Mouse (Mus musculus) erythroblast, embryonic 14.5 days (primary cell): ENCODE results near the gene Rbfox3. TPM values are rescaled to one million over a fixed set of nuclear protein-coding genes. Genes with fewer than 3 reads are reported as not detected.

Source experiments
- H3K27me3 ChIP-seq: 2 replicates; pipeline ENCODE4 v1.6.1; 2012; ENCODE audit warnings: inconsistent platforms; ENCODE audit not compliant: control insufficient read depth
- H3K36me3 ChIP-seq: 2 replicates; pipeline ENCODE4 v1.6.1; 2012; ENCODE audit warnings: mild to moderate bottlenecking, inconsistent platforms; ENCODE audit not compliant: control insufficient read depth
- H3K4me1 ChIP-seq: 2 replicates; pipeline ENCODE4 v1.6.1; 2012; ENCODE audit warnings: inconsistent platforms; ENCODE audit not compliant: control insufficient read depth
- H3K4me3 ChIP-seq: replicated peaks from 2 replicates; pipeline ENCODE3; 2012; ENCODE audit warnings: moderate library complexity, mild to moderate bottlenecking, inconsistent platforms
- H3K9me3 ChIP-seq: 2 replicates; pipeline ENCODE4 v1.6.1; 2012; ENCODE audit warnings: low read length, inconsistent platforms, mixed read lengths; ENCODE audit not compliant: control insufficient read depth
- GATA1 ChIP-seq: IDR thresholded peaks from 2 replicates; pipeline ENCODE4 v1.6.1; 2012; ENCODE audit warnings: low read length, inconsistent platforms, mixed read lengths
- TAL1 ChIP-seq: IDR thresholded peaks from 3 replicates; pipeline ENCODE4 v1.6.1; 2012; ENCODE audit warnings: low read length, inconsistent platforms, mixed read lengths
- polyA plus RNA-seq: library from polyadenylated mRNA; stranded (reverse); fragments of >175 nt; gene quantifications from 2 replicates; pipeline ENCODE4 v1.2.3, GENCODE M21; 2012

The Rbfox3 gene
- polyA plus RNA-seq, 1 experiment: 0.02 TPM

DNA sequence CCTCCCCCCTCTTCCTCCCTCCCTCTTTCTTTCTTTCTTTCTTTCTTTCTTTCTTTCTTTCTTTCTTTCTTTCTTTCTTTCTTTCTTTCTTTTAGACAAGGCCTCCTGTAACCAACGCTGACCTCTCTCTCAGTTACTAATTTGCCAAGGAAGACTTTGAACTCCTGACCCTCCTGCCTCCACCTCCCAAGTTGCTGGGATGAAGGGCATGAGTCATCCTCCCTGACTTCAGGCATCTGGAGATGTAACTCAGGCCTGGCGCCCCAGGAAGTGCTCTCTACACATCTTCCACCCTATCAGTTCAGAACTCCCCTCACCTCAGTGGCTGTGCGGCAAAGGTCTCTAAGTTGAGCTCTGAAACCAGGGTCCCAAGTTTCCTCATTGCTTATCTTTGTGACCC, 143.0 kb downstream of the Rbfox3 start:
- Histone ChIP-seq H3K4me1 (no peaks in the 10 kb centered on the region), H3K27me3 (no peaks in the 10 kb centered on the region), H3K36me3 (no peaks in the 10 kb centered on the region), H3K9me3 (peaks cover under 1% of the 10 kb centered on the region; the same call in 1 of the 2 replicates), H3K4me3 (no peak overlapping the region)
- TF ChIP-seq GATA1 (no peak), TAL1 (no peak)

DNA sequence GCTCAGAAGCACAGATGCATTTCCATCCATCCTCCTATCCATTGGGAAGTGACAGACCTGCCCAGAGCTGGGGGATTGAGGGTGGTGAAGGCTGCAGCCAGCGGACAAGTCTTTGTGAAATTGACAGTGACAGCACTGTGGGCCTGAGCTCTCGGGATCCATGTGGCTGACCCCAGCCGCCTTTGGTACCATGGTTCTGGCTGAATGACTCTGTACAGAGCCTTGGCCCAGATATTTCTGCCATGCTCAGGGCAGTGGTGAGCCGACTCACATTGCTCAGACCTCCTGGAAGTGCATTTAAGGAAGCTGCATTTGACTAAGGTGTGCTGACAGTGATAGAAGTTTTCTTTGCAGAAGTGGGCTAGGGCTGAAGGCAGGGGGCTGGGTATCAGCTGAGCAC, 144.0 kb downstream of the Rbfox3 start:
- TF ChIP-seq TAL1 (no peak), GATA1 (no peak)
- Histone ChIP-seq H3K27me3 (no peaks in the 10 kb centered on the region), H3K9me3 (peaks cover 9% of the 10 kb centered on the region)

DNA sequence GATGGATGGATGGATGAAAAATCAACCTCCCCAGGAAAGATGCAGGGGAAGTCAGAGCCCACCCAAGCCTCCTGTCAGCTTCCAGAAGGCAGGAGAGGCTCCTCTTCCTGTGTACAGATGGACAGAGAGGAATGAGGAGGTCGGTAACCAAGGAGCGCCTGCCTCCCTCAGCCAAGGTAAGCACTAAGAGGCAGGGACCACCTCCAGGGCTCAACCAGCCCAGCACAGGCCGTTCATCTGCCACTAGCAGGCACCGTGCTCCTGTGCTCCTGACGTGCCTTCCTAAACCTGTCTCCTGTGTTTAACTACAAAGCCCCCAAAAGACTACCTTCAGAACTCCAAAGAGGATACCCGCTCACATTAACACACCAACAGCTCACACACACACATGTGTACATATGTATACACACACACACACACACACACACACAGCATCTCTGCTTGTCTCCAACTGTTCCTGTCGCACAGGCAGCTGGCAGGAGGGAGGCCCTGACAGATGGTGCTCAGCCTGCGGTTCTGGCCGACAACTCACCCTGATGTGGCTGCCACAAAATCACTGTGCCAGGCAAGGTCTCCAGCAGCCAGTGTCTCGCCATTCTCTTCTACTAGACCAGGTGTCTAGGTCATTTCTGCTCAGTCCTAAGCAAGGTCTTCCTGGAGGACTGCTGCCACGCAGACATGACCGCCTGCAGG, 151.0 kb downstream of the Rbfox3 start:
- Histone ChIP-seq H3K4me3 (no peak overlapping the region), H3K27me3 (no peaks in the 10 kb centered on the region), H3K9me3 (peaks cover 26% of the 10 kb centered on the region), H3K36me3 (no peaks in the 10 kb centered on the region), H3K4me1 (no peaks in the 10 kb centered on the region)
- TF ChIP-seq TAL1 (no peak), GATA1 (no peak)

More for the DNA sequence above, 144.0 kb downstream of the Rbfox3 start:
- Histone ChIP-seq H3K4me3 (no peak overlapping the region), H3K36me3 (no peaks in the 10 kb centered on the region), H3K4me1 (no peaks in the 10 kb centered on the region)

DNA sequence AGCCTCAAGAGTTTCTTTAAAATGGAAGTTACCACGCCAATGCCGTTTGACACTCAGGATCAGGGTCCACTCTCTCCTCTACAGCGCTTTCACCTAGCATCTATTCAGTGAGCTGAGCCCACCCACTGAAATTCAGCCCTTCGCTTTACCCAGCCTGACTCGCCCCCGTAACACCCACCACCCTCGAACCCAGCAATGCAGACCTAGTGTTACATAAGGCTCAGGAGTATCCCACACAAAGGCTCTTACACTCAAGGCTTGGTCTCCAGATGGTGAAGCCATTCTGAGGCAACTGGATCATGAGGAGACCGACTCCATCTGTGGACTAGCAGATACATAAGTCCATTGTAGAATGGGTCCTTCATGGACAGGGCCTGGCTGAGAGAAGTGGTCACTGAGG, 152.2 kb downstream of the Rbfox3 start:
- TF ChIP-seq TAL1 (no peak), GATA1 (no peak)
- Histone ChIP-seq H3K4me1 (no peaks in the 10 kb centered on the region), H3K9me3 (peaks cover 26% of the 10 kb centered on the region), H3K4me3 (no peak overlapping the region), H3K36me3 (no peaks in the 10 kb centered on the region), H3K27me3 (no peaks in the 10 kb centered on the region)

DNA sequence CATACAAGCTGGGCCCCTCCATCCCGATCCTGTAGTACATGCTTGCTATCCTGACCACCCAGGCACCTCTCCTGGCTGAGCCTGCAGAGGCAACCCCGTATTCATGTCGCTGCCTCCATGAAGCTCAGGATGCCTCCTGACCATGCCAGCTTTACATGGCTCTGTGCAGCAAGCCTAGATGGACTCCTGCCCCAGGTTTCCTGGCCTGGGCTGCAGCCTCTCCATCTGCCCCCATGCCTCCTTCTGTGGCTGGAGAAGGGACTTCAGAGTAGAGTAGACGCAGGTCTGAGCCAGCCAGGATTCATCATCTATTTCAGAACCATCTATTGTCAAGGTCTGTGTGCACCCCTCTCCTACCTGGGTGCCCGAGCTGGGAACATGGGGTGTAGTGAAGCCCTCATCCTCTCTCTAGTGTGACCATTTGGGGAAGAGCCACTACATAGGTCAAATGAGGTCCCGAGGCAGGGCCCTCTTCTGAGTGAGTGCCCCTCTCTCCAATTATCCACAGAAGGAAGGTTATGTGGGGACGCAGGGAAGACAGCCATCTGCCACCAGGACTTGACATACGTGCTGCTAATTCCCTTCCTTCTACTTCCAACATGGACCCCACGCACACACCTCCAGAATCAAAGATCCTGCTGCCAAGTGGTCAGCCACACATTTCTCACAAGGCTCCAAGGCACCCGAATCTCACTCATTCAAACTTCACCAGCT, 153.0 kb downstream of the Rbfox3 start:
- TF ChIP-seq TAL1 (no peak), GATA1 (no peak)
- Histone ChIP-seq H3K4me3 (no peak overlapping the region), H3K27me3 (no peaks in the 10 kb centered on the region), H3K36me3 (no peaks in the 10 kb centered on the region), H3K9me3 (peaks cover 25% of the 10 kb centered on the region), H3K4me1 (no peaks in the 10 kb centered on the region)

DNA sequence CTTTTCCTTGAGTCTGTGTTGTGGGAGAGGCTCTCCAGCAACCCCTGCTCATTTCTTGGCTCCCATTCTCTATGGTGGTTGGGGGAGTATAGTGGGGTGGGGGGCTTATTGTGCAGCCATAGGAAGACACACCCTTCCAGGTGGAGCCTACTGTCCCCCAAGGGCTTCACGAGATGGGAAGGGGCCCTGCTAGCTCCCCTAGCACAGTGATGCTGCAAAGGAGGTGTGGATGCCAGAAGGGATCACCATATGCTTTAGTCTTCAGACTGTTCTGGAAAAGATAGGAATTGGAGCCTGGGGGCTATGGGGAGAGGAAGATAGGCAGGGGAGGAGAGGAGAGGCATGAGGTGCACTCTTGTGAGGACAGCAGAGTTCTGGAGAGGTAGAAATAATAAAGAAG, 153.9 kb downstream of the Rbfox3 start:
- Histone ChIP-seq H3K36me3 (no peaks in the 10 kb centered on the region), H3K4me1 (no peaks in the 10 kb centered on the region), H3K27me3 (no peaks in the 10 kb centered on the region), H3K4me3 (no peak overlapping the region), H3K9me3 (peaks cover 18% of the 10 kb centered on the region)
- TF ChIP-seq TAL1 (no peak), GATA1 (no peak)

- TF ChIP-seq GATA1: no peak
- TF ChIP-seq TAL1: no peak
Measured at GRCm38 (mm10) chr11:118755003-118755402, 156.4 kb downstream of the Rbfox3 start.

DNA sequence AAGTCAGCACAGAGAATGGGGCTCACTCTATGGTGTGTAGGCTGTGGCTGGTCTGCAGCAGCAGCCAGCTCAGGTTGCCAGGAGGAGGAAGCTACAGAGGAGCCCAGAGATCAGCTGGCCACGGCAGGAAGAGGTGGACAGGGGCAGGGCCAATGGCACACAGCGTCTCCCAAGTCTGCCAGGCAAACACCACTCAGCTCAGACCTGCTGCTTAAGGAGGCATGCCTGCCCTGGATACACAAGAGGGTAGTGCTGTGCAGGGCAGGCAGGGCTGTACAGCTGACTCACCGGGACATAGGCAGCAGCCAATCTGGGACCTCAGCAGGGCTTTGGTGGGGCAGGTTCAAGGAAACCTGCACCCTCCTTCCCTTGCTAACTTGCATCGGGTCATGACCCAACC, 156.9 kb downstream of the Rbfox3 start:
- H3K9me3 ChIP-seq: no peaks in the 10 kb centered on the region
- no peaks in the 10 kb centered on the region for H3K4me1 ChIP-seq
- H3K4me3 ChIP-seq: no peak overlapping the region
- TF ChIP-seq TAL1 (no peak), GATA1 (no peak)
- no peaks in the 10 kb centered on the region for H3K27me3 ChIP-seq
- H3K36me3 ChIP-seq: no peaks in the 10 kb centered on the region

More at GRCm38 (mm10) chr11:118755003-118755402, 156.4 kb downstream of the Rbfox3 start:
- no peaks in the 10 kb centered on the region for H3K27me3 ChIP-seq
- no peaks in the 10 kb centered on the region; the same call in none of the 2 replicates for H3K9me3 ChIP-seq
- H3K4me1 ChIP-seq: no peaks in the 10 kb centered on the region
- no peaks in the 10 kb centered on the region for H3K36me3 ChIP-seq
- no peak overlapping the region for H3K4me3 ChIP-seq

DNA sequence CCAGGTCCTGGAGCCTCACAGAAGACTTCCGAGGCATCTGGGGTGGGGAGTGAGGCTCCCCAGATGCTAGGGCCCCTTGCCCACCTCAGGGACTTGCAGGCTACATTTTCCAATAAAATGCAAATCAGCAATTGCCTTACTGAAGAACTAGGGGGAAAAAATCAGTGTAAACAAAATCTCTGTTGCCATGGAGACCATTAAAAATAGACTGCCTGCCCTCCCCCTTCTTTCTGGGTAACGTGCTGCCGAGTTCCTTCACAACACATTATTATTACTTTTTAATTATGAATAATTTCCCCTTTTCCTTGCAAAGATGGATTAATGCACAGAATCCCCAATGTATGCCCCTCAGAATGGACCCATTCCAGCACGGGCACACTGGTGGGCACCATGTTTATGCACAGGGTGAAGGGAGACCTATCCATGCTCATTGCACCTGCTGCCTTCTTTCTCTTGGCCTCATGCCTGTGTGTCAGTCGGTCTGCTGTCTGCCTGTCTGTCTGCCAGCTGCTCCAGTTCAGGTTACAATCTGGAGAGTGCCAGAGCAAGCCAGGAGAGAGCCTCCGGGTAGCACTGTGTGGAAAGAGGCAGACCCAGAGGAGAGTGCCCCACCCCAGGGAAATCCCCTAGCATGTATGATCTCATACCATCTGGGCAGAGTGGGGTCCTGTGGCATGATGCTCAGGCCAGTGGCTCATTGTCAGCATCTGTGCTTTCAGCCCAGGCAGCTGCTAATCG, 159.3 kb downstream of the Rbfox3 start:
- Histone ChIP-seq H3K4me1 (no peaks in the 10 kb centered on the region), H3K36me3 (no peaks in the 10 kb centered on the region), H3K9me3 (no peaks in the 10 kb centered on the region), H3K4me3 (no peak overlapping the region), H3K27me3 (no peaks in the 10 kb centered on the region)
- TF ChIP-seq TAL1 (no peak), GATA1 (no peak)
